Mouse (Mus musculus): ENCODE measurements around the gene Tfap4. TPM values are rescaled to one million over a fixed set of nuclear protein-coding genes. Genes with fewer than 3 reads are reported as not detected.
"Not testable (repeated sequence)": the region's sequence is repeated elsewhere in the genome, so short reads cannot be mapped to it uniquely, and the experiment has no call there.

Tfap4 gene
- total RNA-seq, 2 experiments from 2014 or later, result 2.8 to 3.1 TPM

GRCm38 (mm10) chr16:4537616-4538358 lies 21.9 kb downstream of the Tfap4 start:
- intact Hi-C loops (cut with DNase I), result no loop called here
- no peak for DNase-seq (ENCODE audit: low spot score in 2 of 2)

GRCm38 (mm10) chr16:4527373-4527772 lies 32.3 kb downstream of the Tfap4 start:
- DNase-seq (ENCODE audit: low spot score in 2 of 2); intact Hi-C loops (cut with DNase I): not testable (repeated sequence)

GRCm38 (mm10) chr16:4523313-4524004 lies 36.2 kb downstream of the Tfap4 start:
- intact Hi-C loops (cut with DNase I), result no loop called here
- no peak for DNase-seq (ENCODE audit: low spot score in 2 of 2)

GRCm38 (mm10) chr16:4522879-4523278 lies 36.8 kb downstream of the Tfap4 start:
- no peak for DNase-seq (ENCODE audit: low spot score in 2 of 2)
- intact Hi-C loops (cut with DNase I), result no loop called here

- DNase-seq (ENCODE audit: low spot score in 2 of 2), result no peak
- intact Hi-C loops (cut with DNase I), result no loop called here
Observed at GRCm38 (mm10) chr16:4521735-4522530, 37.7 kb downstream of the Tfap4 start.

GRCm38 (mm10) chr16:4521074-4521667 lies 38.5 kb downstream of the Tfap4 start:
- intact Hi-C loops (cut with DNase I), result no loop called here

GRCm38 (mm10) chr16:4520673-4521072 lies 39.0 kb downstream of the Tfap4 start:
- intact Hi-C loops (cut with DNase I), result no loop called here
- DNase-seq (ENCODE audit: low spot score in 2 of 2), result no peak

More at GRCm38 (mm10) chr16:4521074-4521667, 38.5 kb downstream of the Tfap4 start:
- no peak for DNase-seq (ENCODE audit: low spot score in 2 of 2)

- intact Hi-C loops (cut with DNase I), result no loop called here
- DNase-seq (ENCODE audit: low spot score in 2 of 2), result no peak
Observed at GRCm38 (mm10) chr16:4519825-4520224, 39.8 kb downstream of the Tfap4 start.

GRCm38 (mm10) chr16:4519157-4519556 lies 40.5 kb downstream of the Tfap4 start:
- DNase-seq (ENCODE audit: low spot score in 2 of 2), result no peak
- intact Hi-C loops (cut with DNase I), result no loop called here

GRCm38 (mm10) chr16:4517906-4518305 lies 41.7 kb downstream of the Tfap4 start:
- DNase-seq (ENCODE audit: low spot score in 2 of 2), result no peak
- intact Hi-C loops (cut with DNase I), result no loop called here

GRCm38 (mm10) chr16:4514383-4514782 lies 45.3 kb downstream of the Tfap4 start:
- intact Hi-C loops (cut with DNase I), result no loop called here

GRCm38 (mm10) chr16:4512661-4513438 lies 46.8 kb downstream of the Tfap4 start:
- intact Hi-C loops (cut with DNase I), result no loop called here
- peak; percentile 27 to 40 for DNase-seq (ENCODE audit: low spot score in 2 of 2)

More at GRCm38 (mm10) chr16:4514383-4514782, 45.3 kb downstream of the Tfap4 start:
- no peak for DNase-seq (ENCODE audit: low spot score in 2 of 2)

GRCm38 (mm10) chr16:4511371-4511770 lies 48.3 kb downstream of the Tfap4 start:
- intact Hi-C loops (cut with DNase I), result no loop called here
- DNase-seq (ENCODE audit: low spot score in 2 of 2), result peak; percentile 12 to 57

GRCm38 (mm10) chr16:4506181-4506580 lies 53.5 kb downstream of the Tfap4 start:
- no peak for DNase-seq (ENCODE audit: low spot score in 2 of 2)
- intact Hi-C loops (cut with DNase I), result no loop called here

- intact Hi-C loops (cut with DNase I), result no loop called here
- DNase-seq (ENCODE audit: low spot score in 2 of 2), result no peak
Observed at GRCm38 (mm10) chr16:4503495-4503894, 56.2 kb downstream of the Tfap4 start.

- intact Hi-C loops (cut with DNase I), result no loop called here
Observed at GRCm38 (mm10) chr16:4502568-4502967, 57.1 kb downstream of the Tfap4 start.

GRCm38 (mm10) chr16:4501703-4502102 lies 58.0 kb downstream of the Tfap4 start:
- intact Hi-C loops (cut with DNase I), result no loop called here
- DNase-seq (ENCODE audit: low spot score in 2 of 2), result no peak

More at GRCm38 (mm10) chr16:4502568-4502967, 57.1 kb downstream of the Tfap4 start:
- no peak for DNase-seq (ENCODE audit: low spot score in 2 of 2)

- intact Hi-C loops (cut with DNase I), result no loop called here
- DNase-seq (ENCODE audit: low spot score in 2 of 2), result peak in 1 of 2 experiments; percentile 49
Observed at GRCm38 (mm10) chr16:4500598-4501385, 58.9 kb downstream of the Tfap4 start.
